Mouse (Mus musculus) kidney, adult 11 months (tissue): ENCODE measurements around the gene Crygn.
"Not testable (repeated sequence)": the region's sequence is repeated elsewhere in the genome, so short reads cannot be mapped to it uniquely, and the experiment has no call there.

Experiments
- DNase-seq: peaks from one replicate; pipeline ENCODE4 v3.0.0; 2022

Gene Crygn

DNA sequence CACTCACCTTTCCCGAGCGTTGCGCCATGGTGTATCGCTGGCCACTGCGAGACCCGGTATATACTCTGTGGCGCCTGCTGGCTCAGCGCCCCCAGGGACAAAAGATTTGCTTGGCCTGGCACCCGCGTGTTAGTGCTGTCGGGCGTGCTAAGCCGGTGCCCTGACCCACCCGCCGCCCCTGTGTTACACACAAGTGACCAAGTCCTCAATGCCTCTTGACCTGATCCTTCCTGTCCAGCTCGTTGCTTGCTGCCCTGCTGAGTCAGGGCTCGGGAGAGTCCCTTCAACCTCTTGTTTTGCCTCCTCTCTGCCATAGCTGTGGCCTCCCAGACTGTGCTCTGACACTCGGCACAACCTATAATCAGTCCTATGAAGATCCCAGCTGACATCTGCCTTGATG, at the start of gene Crygn:
TSS of gene Crygn (minus strand) at position 193 of the 400 bp plus-strand sequence.
- DNase-seq, result no peak

DNA sequence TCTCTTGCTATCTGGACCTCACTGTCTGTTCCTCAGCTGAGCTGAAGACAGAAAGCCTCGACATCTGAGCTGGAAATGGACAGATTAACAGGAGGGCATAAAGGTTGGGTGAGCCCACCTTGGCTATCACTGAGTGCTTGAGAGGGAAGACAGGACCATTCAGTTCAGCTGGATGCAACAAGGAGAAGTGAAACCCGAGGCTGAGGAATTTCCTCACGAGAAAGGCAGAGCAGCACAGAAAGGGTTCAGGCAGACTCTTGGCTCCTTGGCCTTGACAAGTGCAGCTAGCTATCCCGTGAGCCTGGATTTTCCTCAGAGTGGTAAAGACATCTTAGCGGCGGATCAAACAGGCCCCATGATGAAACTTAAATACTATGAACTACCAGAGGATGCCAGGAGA, 47.4 kb upstream of the Crygn start:
- no peak for DNase-seq

DNA sequence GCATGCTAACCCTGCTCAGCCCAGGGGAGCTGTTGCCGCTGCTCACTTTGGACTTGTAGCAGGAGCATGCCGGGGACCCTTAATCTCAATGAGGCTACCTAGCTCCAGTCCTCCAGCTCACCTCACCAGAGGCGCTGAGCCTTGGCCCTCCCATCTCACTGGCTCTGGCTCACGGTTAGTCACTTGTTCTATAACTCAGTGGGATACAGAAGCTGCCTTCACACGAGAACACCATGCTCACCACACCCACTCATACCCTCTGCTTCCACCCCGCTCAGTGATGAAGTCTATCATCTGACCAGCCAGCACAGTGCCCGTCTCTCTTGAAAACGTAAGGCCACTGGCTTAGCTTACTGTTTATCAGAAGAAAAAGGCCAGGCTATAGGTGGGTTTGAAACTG, 46.9 kb upstream of the Crygn start:
- no peak for DNase-seq

DNA sequence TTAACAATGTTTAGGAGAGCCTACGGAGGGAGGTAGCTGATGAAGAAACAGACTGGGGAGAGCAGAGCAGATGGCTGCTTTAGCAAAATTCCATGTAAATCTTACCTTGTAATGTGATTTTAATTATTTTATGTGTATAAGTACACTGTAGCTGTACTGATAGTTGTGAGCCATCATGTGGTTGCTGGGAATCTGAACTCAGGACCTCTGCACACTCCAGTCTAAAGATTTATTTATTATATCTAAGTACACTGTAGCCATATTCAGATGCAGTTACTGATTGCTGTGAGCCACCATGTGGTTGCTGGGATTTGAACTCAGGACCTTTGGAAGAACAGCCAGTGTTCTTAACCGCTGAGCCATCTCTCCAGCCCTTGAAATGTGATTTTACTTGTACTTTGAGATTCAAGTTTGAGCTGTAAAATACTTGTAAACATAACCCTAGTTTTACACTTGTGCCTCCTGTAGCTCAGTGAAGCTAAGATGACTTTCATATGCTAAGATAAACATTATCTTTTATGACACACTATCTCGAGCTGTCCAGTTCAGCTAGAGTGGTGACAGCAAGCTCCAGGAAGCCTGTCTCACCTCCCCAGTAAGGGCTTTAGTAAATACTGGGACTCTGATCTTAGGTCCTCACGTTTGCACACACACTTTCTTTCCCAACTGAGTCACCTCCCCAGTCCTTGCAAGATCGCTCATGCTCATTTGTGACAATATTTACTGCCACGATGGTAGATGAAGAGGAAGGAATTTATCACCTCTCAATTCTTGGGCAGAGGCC, 44.2 kb upstream of the Crygn start:
- no peak for DNase-seq

DNA sequence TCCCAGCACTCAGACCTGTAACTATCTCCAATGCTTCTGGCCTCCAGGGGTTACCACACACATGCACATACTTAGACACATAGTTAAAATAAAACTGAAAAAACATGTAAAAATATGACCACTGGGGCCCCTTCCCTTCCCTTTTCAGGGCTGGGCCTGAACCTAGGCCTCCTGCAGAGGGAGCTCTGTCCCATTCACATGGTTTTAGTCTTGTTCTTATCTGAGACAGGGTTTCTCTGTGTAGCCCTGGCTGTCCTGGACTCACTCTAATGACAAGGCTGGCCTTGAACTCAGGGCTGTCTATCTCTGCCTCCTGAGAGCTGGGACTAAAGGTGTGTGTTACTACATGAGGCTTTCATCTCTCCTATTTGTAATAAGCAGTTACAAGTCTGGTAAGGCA, 42.6 kb upstream of the Crygn start:
- DNase-seq, result no peak

DNA sequence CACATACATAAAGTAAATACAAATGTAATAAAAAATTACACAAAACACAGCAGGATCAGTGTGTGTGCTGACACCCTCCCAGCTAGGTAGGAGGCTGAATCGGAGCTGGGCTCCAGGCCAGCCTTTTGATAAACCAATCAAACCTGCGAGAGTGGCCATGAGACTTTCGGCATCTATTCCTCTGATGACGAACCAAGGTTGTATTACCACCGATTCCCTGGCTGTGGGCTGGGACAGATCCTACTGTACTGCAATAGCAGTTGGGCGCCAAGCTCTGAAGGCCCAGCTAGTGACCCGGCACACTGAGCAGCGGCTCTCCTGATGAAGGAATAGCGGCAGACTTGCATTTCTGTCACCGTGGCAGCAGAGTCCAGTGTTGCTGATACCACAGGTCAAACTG, 40.8 kb upstream of the Crygn start:
- DNase-seq, result no peak

DNA sequence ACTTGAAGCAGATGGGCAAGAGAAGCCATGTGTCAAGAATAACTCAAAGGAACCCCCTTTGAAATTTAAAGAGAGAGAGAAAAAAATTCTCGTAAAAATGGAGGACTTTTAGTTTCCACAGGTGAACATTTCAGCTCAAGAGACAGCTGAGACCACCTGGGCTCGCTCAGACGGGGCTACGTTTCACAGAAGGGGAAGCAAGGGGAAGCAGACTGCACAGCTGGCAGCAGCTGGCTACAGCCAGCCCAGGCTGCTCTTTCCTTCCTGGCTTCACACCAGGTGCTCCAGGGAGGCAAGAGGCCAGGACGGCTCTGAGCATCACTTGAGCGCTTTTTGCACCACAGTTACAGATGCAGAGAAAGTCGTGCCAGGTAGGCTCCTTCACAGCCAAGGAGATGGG, 40.0 kb upstream of the Crygn start:
- no peak for DNase-seq

DNA sequence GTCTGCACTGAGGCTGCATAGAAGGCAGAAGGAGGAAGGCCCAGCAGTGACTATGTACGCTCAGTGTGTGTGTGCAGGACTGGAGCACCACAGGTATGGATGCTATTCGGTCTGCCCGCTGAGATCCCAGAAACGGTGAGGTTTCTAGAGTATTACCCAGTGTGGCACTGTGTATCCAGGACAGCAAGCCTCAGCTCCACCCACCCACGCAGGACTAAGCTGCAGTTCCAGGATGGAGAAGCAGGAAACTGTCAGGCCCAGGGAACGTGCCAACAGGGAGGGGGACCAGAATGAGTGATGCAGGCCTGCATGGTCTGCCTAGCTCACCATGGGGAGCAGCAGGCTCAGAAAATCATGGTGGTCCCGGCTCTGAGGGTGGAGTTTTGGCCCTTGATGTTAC, 35.2 kb upstream of the Crygn start:
- DNase-seq, result no peak

DNA sequence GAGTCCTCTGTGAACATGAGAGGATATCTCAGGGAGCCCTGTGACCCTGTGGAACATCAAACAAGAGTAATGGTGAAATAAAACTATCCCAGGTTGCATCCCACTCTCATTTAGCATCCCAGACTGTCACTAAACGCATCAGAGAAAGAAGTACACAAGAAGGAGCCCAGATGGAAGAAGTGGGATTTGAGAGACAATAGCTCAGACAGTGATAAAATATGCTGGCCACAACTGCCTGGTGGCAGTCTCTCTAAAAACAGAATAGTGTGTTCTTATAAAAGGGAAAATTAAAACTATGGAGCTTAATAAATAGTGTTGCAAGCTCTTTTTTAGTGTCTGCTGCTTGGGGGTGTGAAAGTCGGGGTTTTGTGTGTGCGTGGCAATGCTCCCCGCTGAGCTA, 25.1 kb upstream of the Crygn start:
- DNase-seq, result no peak

DNA sequence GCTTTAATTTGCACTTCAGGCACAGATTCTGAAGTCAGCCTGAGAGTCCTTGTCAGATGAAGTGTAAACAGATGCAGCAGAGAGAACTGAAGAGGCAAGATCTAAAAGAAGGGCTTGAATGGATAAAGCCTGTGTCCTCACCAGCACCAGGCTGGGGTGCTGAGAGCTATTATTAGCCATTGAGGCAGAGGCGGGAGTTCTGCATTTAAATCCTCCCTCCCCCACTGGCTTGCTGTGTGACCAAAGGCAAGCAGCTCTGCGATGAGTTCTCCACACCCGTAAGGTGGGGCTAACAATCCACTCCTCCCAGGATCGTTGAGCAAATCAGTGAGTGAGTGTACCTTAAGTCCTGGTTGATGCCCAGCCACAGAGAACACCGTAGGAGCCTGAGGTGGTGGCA, 23.2 kb upstream of the Crygn start:
- no peak for DNase-seq

DNA sequence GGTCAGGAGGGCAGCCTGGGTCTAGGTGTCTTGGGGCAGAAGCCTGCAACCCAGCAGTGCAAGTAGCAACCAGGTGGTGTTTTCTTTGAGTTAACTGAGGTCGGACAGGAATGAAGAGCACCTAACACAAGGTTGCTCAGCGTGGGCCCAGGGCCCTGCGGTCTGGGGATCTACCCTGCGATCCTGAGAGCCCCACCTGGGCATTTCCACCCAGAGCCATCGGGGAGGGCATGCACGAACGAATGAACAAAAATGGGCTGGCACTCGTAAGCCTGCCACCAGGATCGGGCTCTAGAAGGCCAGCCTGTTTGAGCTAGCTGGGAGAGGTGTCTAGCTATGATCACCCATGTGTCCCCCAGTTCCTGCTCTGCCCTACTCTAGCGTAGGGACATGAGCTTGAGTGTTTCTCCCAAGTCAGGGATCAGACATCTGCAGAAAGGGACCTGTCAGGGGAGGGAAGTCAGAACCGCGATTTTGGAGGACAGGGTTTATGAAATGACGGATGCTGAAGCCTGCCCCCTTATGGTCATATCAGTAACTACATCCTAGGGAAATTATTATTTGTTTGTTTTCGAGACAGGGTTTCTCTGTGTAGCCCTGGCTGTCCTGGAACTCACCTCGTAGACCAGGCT, 22.2 kb upstream of the Crygn start:
- DNase-seq, result no peak

DNA sequence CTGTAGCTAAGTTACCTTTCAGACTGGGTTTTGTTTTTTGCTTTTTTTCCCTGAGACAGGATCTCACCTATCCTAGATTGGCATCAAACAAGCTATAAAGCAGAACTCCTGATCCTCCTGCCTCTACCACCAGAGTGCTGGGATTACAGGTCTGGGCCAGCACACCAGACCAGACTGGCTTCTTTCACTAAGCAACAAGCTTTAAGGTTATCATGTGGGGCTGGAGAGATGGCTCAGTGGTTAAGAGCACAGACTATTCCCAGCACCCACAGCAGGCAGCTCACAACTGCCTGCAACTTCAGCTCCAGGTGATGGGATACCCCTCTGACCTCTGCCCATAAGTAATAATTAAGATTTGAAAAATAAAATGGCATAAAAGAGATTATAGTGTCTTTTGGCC, 21.5 kb upstream of the Crygn start:
- no peak for DNase-seq

DNA sequence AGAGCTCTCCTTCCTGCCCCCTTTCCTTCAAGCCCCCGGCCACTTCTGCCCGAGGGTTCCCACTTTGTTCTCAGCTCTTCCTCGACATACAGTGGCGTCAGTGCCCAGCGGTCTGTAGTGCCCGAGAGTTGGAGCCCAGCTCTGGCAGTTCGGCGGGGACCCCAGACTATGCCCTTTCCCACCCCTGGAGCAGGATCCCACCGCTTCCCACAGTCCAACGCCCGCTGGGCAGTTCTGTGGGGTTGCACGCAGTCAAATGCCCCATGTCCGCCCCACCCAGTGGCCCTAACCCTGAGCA, 21.0 kb upstream of the Crygn start:
- DNase-seq, result no peak

DNA sequence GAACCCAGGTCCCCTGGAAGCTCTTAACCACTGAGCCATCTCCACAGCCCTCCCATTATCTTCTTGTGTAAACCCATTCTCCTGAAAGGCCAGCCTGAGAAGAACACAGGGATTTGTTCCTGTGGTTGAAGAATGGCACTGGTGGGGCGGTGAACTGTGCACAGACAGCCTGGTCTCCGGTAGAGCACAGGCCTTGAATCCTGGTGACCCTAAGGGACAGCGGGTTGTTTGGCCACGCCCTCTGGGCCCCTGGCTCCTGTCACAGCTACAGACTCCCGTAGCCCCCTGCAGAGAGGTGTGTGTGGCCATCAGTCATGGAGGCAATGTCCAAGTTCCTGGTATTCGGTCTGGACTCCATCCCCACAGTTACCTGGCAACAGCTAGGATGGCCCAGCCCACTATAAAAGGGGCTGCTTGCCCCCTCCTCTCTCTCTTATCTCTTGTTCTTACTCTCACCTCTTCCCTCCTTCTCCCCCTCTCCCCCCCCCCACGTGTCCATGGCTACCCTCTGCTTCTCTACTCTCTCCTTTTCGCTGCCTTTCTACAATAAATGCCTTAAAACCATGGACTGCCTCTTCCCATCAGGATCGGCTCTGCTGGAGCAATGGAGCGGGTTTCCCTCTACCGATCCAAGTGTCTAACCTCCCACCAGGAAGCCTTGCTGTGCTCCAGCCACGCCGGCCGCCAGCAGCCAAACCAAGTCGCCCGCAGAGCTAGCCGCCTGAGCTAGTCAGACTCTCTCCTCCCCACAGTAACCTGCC, 20.5 kb upstream of the Crygn start:
- DNase-seq, result no peak

DNA sequence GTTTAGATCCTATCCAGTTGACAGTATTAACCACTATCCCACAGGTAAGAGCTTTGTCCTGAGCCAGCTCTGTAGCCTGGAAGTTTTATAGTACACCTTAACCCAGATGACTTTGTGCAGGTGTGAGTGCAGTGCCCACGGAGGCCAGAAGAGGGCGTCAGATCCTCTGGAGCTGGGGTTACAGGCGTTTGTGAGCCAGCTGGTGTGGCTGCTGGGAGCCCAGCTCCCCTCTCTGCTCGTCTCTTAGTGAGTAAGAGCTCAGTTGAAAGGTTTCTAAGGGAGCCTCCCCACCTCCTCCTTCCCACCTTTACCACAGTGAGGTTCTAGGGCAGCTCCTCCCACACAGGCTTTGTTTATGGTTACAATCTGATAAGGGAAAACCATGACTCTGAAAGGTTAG, 18.9 kb upstream of the Crygn start:
- DNase-seq, result no peak

DNA sequence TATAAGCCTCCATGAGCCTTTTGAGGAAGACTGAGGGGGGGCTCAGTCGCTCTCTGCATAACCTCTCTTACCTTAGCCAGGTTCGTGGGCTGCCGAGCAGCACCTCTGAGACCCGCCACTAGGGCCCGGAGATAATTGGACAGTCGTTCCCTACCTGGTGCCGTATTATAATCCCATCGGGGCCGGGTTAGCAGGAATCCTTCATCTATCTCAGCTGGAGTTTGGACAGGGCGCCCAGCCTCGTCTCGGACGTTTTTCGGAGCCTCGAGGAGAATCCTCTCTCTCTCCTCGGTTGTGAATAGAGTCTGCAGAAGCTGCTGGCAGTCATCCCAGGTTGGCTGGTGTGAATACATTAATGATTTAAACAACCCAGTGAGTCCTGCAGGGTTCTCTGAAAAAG, 16.7 kb upstream of the Crygn start:
- not testable (repeated sequence) for DNase-seq

DNA sequence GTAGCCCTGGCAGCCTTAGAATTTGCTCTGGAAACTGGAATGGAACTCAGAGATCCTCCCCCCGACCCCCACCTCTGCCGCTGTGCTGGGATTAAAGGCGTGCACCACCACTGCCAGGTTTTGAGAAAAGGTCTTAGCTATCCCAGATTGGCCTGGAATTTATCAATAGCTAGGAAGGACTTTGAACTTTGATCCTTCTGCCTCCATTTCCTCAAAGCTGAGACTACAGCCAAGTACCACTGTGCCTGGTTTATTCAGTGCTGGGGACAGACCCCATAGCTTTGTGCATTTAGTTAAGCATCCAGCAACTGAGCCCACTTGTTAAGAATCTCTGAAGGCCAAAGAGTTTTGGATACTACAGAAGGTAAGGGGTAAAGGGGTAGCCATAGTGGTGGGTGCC, 877 bp downstream of the Crygn start:
- DNase-seq, result no peak

DNA sequence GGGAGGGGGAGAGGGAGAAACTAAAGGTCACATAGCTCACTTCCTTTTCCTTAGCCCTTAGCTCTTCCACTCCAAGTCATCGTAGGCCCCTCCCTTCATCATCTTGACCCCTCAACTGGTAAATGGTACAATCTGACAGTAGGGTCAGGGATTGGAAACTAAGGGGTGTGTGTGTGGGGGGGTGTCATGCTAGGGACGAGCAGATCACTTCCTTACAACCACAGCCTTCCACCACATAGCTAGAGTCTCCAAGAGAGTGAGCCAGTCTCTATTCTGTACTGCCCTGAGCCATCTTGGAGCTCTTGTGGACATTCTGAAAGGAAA, 5.7 kb downstream of the Crygn start:
- DNase-seq, result no peak

DNA sequence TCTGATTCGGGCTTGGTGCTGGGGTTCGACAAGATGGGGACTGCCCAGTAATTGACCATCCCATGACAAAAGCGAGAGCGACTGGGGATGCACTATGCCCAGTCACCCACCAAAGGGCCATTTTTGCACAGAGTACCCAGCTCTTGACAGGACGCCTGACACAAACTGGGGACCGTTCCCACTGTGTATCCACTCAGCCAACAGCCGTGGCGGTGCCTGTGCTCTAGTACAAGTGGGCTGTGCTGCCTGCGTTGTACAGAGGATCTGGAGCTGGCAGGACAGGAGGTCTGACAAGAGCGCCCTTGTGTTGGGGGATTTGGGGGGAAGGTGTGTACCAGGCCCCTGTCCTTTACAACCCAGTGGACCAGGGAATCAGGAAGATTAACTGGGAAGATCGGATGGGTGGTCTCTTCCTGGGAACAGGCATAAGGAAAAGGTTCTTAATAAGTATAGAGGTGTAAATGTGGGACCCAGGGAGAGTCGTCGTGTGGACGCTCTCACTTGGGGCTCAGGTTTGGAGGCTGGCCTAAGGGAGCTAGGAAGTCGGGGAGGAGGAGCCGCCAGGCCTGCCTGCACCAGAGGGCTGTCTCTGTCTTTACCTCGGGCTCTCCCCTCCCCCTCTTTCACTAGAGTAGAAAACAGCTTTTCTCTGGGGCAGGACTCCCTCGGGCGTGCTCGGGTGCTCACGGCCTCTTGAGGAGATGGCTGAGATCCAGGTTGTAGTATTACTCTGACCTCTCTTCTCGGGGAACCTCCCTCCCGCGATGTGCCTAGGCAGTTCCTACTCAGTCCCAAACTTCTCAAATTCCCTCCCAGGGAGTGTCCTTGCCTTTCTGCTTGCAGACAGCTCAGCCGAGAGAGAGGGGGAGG, 6.3 kb downstream of the Crygn start:
- DNase-seq, result peak; percentile 62

DNA sequence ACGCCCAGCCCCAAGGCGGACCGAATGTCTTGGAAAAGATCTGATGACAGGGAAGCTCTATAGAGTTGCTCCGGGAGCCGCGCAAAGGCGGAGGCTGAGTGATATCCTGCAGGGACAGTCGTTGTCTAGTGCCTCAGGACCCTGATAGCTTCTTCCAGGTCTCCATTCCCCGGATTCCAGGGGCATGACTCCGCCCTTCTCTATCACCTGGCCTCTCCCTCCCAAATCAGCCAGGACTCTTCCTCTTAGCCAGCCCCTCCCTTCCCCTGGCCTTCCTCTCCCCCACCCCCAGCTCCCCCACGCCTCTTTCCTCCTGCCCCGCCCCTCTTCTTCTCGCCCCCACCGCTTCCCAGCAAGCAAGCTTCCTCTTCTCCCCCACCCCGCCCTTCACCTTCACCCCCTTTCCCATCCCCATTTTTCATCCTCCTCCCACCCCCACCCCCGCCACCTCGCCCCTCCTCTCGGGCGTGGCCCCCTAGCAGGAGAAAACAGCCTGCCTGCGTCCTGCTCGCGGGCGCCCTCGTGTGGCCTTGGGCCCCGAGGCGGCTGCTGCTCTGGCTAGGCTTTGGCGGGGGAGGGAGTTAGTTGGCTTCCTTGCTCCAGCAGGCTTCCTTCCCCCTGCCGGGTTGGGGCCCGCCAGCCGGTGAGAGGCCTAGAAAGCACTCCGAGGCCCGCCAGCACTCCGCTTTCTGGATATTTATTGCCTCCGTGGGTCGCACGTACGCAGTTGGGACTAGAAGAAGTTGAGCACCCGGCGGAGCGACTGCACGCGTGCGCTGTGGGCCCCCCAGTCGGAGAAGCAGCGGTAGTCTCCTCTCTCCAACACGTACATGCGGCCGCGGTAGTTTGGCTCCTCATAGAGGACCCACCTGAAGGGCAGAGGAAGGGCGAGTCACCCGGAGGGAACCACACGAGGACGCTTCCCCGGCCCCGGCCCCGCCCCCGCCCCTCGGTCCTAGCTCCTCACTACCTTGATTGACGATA, 7.2 kb downstream of the Crygn start:
- peak; percentile 77 for DNase-seq

DNA sequence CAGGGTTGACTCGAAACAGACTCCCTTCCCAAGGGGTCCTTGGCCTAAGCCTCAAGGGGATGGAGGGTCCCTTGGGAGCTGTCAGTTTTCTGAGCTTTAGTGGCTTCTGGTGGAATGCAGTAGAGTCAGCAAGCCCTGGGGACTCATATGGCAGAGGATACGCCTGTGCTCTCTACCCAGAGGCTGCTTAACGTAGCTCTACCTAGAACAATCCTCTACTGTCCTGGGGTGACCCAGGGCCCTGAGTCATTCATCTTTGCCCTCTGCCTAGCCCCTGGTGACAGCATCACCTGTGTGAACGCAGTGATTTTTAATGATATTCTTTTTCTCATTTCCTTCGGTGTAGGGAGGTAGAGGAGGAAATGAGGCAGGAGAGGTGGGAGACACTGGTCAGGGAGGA, 8.1 kb downstream of the Crygn start:
- no peak for DNase-seq

DNA sequence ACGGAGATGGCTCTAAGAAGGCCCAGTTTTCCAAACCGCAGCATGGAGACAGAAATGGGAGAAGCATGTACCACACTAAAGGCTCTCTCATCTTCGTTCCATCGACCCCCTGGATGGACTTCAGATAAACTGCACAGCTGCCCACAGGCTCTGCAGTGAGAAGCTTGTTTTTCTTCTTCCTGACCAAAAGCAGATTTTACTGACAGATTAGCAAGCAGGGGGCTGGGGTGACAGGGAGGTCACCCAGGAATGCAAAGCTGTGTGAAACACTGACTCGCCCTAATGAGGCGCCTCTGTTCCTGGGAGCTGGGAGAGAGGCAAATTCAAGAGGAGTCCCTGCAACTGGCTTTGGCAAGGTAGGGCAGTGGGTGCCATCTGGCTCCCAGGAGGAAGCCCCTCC, 10.3 kb downstream of the Crygn start:
- no peak for DNase-seq
